Comparison of ENCODE assay signal across 8 mouse cellular contexts in the genomic region with DNA sequence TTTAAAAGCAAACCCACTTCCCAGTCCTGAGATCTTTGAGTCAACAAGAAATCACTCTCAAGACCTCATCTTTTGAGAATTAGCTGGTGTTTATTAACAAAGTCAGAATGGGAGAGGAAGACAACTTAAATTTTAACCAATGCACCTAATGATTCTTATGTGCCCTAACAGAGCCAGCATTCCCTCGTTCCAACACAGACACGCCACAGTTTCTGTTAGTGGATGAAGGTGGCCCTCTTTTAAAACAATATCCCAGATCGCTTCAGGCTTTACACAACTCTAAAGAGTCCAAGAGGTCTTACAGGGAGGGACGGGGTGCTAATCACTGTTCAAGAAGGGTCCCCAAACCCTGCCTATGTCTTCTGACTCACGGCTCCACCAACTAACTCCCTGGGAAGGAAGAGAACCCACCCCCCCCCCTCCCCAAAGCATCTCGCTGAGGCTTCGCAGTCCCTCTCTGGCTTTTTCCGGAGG. TPM values are rescaled to one million over a fixed set of nuclear protein-coding genes. Genes with fewer than 3 reads are reported as not detected.
DNase-seq lines count a peak whose midpoint lies in the region; ATAC-seq and TF ChIP-seq lines count a peak whose summit lies in the region.

No protein-coding gene starts in this region.

- no peaks in the 10 kb centered on the region for H3K36me3 ChIP-seq in lung, embryonic 15.5 days
- no peaks in the 10 kb centered on the region for H3K36me3 ChIP-seq in forebrain, embryonic 12.5 days (replicated peaks)
- H3K36me3 ChIP-seq in kidney, postnatal 0 days (ENCODE audit: insufficient read depth, low read length): no peaks in the 10 kb centered on the region
- 0 out of 2 replicates have a peak, but pooled peaks cover 4% of the 10 kb centered on the region for H3K36me3 ChIP-seq in neural tube, embryonic 13.5 days

- intact Hi-C loops in left cerebral cortex, postnatal 36 days (cut with DNase I): no loop called here

- H3K4me1 ChIP-seq in lung, embryonic 15.5 days: peaks cover 9% of the 10 kb centered on the region; the same call in 1 of the 2 replicates
- H3K4me1 ChIP-seq in forebrain, embryonic 12.5 days: peaks cover 9% of the 10 kb centered on the region; the same call in 1 of the 2 replicates
- H3K4me1 ChIP-seq in kidney, postnatal 0 days (replicated peaks; ENCODE audit: insufficient read depth, low read length): no peaks in the 10 kb centered on the region
- peaks cover 9% of the 10 kb centered on the region; the same call in 1 of the 2 replicates for H3K4me1 ChIP-seq in neural tube, embryonic 13.5 days (replicated peaks)

- DNase-seq in lung, postnatal 14 days: no peak
- peak; percentile 43 for DNase-seq in kidney, postnatal 0 days (ENCODE audit: low spot score)
- DNase-seq in natural killer cell, adult 2 months (ENCODE audit: low spot score in 2 of 2): no peak
- DNase-seq in left cerebral cortex, postnatal 36 days (ENCODE audit: low spot score in 2 of 2): no peak

- peak overlapping the region; percentile 67 for H3K4me2 ChIP-seq in lung, embryonic 15.5 days
- peak overlapping the region; percentile 66 for H3K4me2 ChIP-seq in forebrain, embryonic 12.5 days
- H3K4me2 ChIP-seq in kidney, postnatal 0 days (ENCODE audit: low read length): peak overlapping the region; percentile 73
- peak overlapping the region; percentile 57 for H3K4me2 ChIP-seq in neural tube, embryonic 13.5 days

- peak overlapping the region; percentile 93 for H3K27ac ChIP-seq in lung, embryonic 15.5 days
- H3K27ac ChIP-seq in forebrain, embryonic 12.5 days: peak overlapping the region; percentile 96
- peak overlapping the region; percentile 96 for H3K27ac ChIP-seq in kidney, postnatal 0 days
- peak overlapping the region; percentile 98 for H3K27ac ChIP-seq in neural tube, embryonic 13.5 days (replicated peaks)

- H3K9me3 ChIP-seq in lung, embryonic 15.5 days: no peaks in the 10 kb centered on the region
- no peaks in the 10 kb centered on the region for H3K9me3 ChIP-seq in forebrain, embryonic 12.5 days
- no peaks in the 10 kb centered on the region for H3K9me3 ChIP-seq in kidney, postnatal 0 days (replicated peaks; ENCODE audit: low read length)
- no peaks in the 10 kb centered on the region for H3K9me3 ChIP-seq in neural tube, embryonic 13.5 days

- no peak for TF ChIP-seq CTCF in kidney, postnatal 0 days (IDR thresholded peaks at IDR 0.05; ENCODE audit: low read depth)

- ATAC-seq in lung, embryonic 15.5 days (ENCODE audit: borderline replicate concordance, extremely low read depth, low FRiP score, low TSS enrichment): no peak
- no peak for ATAC-seq in forebrain, embryonic 12.5 days (ENCODE audit: low FRiP score)
- peak; percentile 26; the same call in 1 of the 2 replicates for ATAC-seq in kidney, postnatal 0 days (replicated peaks; ENCODE audit: low FRiP score, low read depth)
- ATAC-seq in neural tube, embryonic 13.5 days (ENCODE audit: low read depth): no peak
- ATAC-seq in monocyte, adult 5-6 weeks (replicated peaks; ENCODE audit: insufficient number of reproducible peaks, low FRiP score, low TSS enrichment, poor library complexity, severe bottlenecking): no peak

- peak overlapping the region; percentile 86 for H3K4me3 ChIP-seq in lung, embryonic 15.5 days
- peak overlapping the region; percentile 73 for H3K4me3 ChIP-seq in forebrain, embryonic 12.5 days (replicated peaks)
- H3K4me3 ChIP-seq in kidney, postnatal 0 days (replicated peaks; ENCODE audit: low read depth, low read length): peak overlapping the region; percentile 92
- peak overlapping the region; percentile 71 for H3K4me3 ChIP-seq in neural tube, embryonic 13.5 days

- no peaks in the 10 kb centered on the region for H3K27me3 ChIP-seq in lung, embryonic 15.5 days
- no peaks in the 10 kb centered on the region for H3K27me3 ChIP-seq in forebrain, embryonic 12.5 days
- H3K27me3 ChIP-seq in kidney, postnatal 0 days (ENCODE audit: insufficient read depth, low read length): no peaks in the 10 kb centered on the region
- no peaks in the 10 kb centered on the region for H3K27me3 ChIP-seq in neural tube, embryonic 13.5 days

- peak overlapping the region; percentile 95 for H3K9ac ChIP-seq in lung, embryonic 15.5 days
- H3K9ac ChIP-seq in forebrain, embryonic 12.5 days: peak overlapping the region; percentile 85
- peak overlapping the region; percentile 95 for H3K9ac ChIP-seq in kidney, postnatal 0 days (ENCODE audit: low read depth, low read length)
- H3K9ac ChIP-seq in neural tube, embryonic 13.5 days: peak overlapping the region; percentile 91

- 0% methylated on average over 8 of the region's 8 CpGs for WGBS in lung, embryonic 15.5 days
- under 1% methylated on average over 8 of the region's 8 CpGs for WGBS in forebrain, embryonic 12.5 days
- 0% methylated on average over 8 of the region's 8 CpGs for WGBS in kidney, postnatal 0 days
- 0% methylated on average over 8 of the region's 8 CpGs for WGBS in neural tube, embryonic 13.5 days

RNA-seq across cellular contexts. Expression of gene Galc, which starts 0.9 kb away (rescaled TPM):
- polyA plus RNA-seq in lung, embryonic 15.5 days (2015; fragmentation: Nextera tagmentation; extraction: Ambion mirVana): 7.7 and 7.8 TPM in 2 replicates
- polyA plus RNA-seq in forebrain, embryonic 12.5 days (2016; fragmentation: Nextera tagmentation; extraction: Ambion mirVana): 13.7 and 14.2 TPM in 2 replicates
- 18.8 and 20.2 TPM in 2 replicates for polyA plus RNA-seq in kidney, postnatal 0 days (2015; fragmentation: Nextera tagmentation; extraction: Ambion mirVana)
- 10.0 and 10.9 TPM in 2 replicates for polyA plus RNA-seq in neural tube, embryonic 13.5 days (2015; fragmentation: Nextera tagmentation; extraction: Ambion mirVana)
- 10 to 100 TPM; 17.8 to 25.8 TPM for total RNA-seq in left cerebral cortex, postnatal 36 days (2021)
- total RNA-seq in monocyte, adult 5-6 weeks (2017): 10.6 to 15.5 TPM (median 12.9 TPM) in 3 replicates

RNA-seq across cellular contexts. Expression of gene Gpr65, which starts 10.0 kb away (rescaled TPM):
- 1.4 and 1.9 TPM in 2 replicates for polyA plus RNA-seq in lung, embryonic 15.5 days (2015; fragmentation: Nextera tagmentation; extraction: Ambion mirVana)
- polyA plus RNA-seq in forebrain, embryonic 12.5 days (2016; fragmentation: Nextera tagmentation; extraction: Ambion mirVana): 0.23 and 0.28 TPM in 2 replicates
- 2.0 TPM in 2 replicates for polyA plus RNA-seq in kidney, postnatal 0 days (2015; fragmentation: Nextera tagmentation; extraction: Ambion mirVana)
- 0.42 and 0.51 TPM in 2 replicates for polyA plus RNA-seq in neural tube, embryonic 13.5 days (2015; fragmentation: Nextera tagmentation; extraction: Ambion mirVana)
- under 1 TPM in 1 of 2 experiments, not detected in 1; 0.20 TPM for total RNA-seq in left cerebral cortex, postnatal 36 days (2021)
- 70.8 to 90.6 TPM (median 78.1 TPM) in 3 replicates for total RNA-seq in monocyte, adult 5-6 weeks (2017)
